Mouse (Mus musculus) stomach, embryonic 14.5 days (tissue): Measurements from ENCODE around the gene Rap1gap2. TPM values are rescaled to one million over a fixed set of nuclear protein-coding genes. Genes with fewer than 3 reads are reported as not detected.

Experiments
- ATAC-seq: fragments of 200-750 bp; cut with Nextera tagmentation; 2 replicates; pipeline ENCODE4 v1.8.0; 2017; ENCODE audit warnings: low read depth, moderate TSS enrichment; ENCODE audit not compliant: insufficient number of reproducible peaks, insufficient read depth, low FRiP score
- H3K27ac ChIP-seq: fragments of 300-500 bp; sonication (generic); 2 replicates; pipeline ENCODE4 v1.5.1; 2014; ENCODE audit warnings: mild to moderate bottlenecking, low read length, moderate library complexity, mixed read lengths
- H3K27me3 ChIP-seq: fragments of 300-500 bp; sonication (generic); 2 replicates; pipeline ENCODE4 v1.6.1; 2014; ENCODE audit warnings: low read length, control low read depth, mixed read lengths; ENCODE audit not compliant: control insufficient read depth, insufficient read depth
- H3K36me3 ChIP-seq: fragments of 300-500 bp; sonication (generic); 2 replicates; pipeline ENCODE4 v1.6.1; 2014; ENCODE audit warnings: mild to moderate bottlenecking, control low read depth, low read length, moderate library complexity, mixed read lengths; ENCODE audit not compliant: control insufficient read depth, insufficient read depth
- H3K4me1 ChIP-seq: fragments of 300-500 bp; sonication (generic); 2 replicates; pipeline ENCODE4 v1.6.1; 2014; ENCODE audit warnings: low read length, control low read depth, mixed read lengths; ENCODE audit not compliant: control insufficient read depth, insufficient read depth
- H3K4me2 ChIP-seq: fragments of 300-500 bp; sonication (generic); replicated peaks from 2 replicates; pipeline ENCODE4 v1.6.1; 2014; ENCODE audit warnings: low read depth, low read length, control low read depth
- H3K4me3 ChIP-seq: fragments of 300-500 bp; sonication (generic); 2 replicates; pipeline ENCODE4 v1.5.1; 2014; ENCODE audit warnings: low read depth, low read length, control low read depth
- H3K9ac ChIP-seq: fragments of 300-500 bp; sonication (generic); replicated peaks from 2 replicates; pipeline ENCODE4 v1.6.1; 2014; ENCODE audit warnings: low read depth, mild to moderate bottlenecking, control low read depth, low read length, moderate library complexity, mixed read lengths
- H3K9me3 ChIP-seq: fragments of 300-500 bp; sonication (generic); 2 replicates; pipeline ENCODE4 v1.6.1; 2016; ENCODE audit warnings: low read depth, low read length, control low read depth; ENCODE audit not compliant: control insufficient read depth
- WGBS: fragments of 180-500 bp; shearing (Covaris S2); extraction: QIAGEN DNeasy Blood & Tissue Kit; methylation state at CpG from one replicate; pipeline ENCODE4 v1.1.7; 2014; 5-methylcytosine and 5-hydroxymethylcytosine counted together
- polyA plus RNA-seq: library from polyadenylated mRNA; unstranded; fragments of >200 nt; fragmentation: Nextera tagmentation; extraction: Ambion mirVana; gene quantifications from 2 replicates; pipeline ENCODE4 v1.2.1, GENCODE M21; 2014

Rap1gap2 gene
- polyA plus RNA-seq, 1 experiment from 2014 or later: 5.6 TPM

GRCm38 (mm10) chr11:74631880-74632789 is 21.4 kb upstream of the Rap1gap2 start:
- Histone ChIP-seq H3K27me3 (no peaks in the 10 kb centered on the region), H3K4me3 (no peak overlapping the region), H3K9ac (no peak overlapping the region), H3K9me3 (no peaks in the 10 kb centered on the region), H3K27ac (no peak overlapping the region), H3K36me3 (no peaks in the 10 kb centered on the region), H3K4me1 (peaks cover under 1% of the 10 kb centered on the region; the same call in 1 of the 2 replicates), H3K4me2 (no peak overlapping the region)
- 62% methylated on average over 7 of the region's 7 CpGs for WGBS
- ATAC-seq: no peak

DNA sequence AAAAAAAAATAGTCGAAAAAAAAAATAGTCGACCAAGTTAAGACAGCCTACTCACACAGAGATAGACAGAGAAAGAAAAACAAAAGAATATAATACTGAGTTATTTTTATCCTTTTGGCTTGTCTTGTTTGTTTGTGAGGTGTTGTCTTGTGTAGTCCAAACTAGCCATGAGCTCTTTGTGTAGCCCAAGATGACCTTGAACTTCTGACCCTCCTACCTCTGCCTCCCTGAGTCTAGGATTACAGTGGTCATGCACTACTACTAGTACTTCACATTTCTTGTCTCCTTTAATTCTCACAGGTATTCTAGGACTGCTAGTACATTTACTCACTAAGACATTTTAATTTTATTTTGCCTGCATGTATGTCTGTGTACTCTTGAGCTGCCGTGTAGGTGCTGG is 16.8 kb upstream of the Rap1gap2 start:
- Histone ChIP-seq H3K36me3 (no peaks in the 10 kb centered on the region), H3K4me1 (no peaks in the 10 kb centered on the region), H3K4me2 (no peak overlapping the region), H3K27me3 (no peaks in the 10 kb centered on the region), H3K9me3 (no peaks in the 10 kb centered on the region), H3K4me3 (no peak overlapping the region), H3K27ac (no peak overlapping the region), H3K9ac (no peak overlapping the region)
- ATAC-seq: no peak
- WGBS: 79% methylated on average over 3 of the region's 3 CpGs

DNA sequence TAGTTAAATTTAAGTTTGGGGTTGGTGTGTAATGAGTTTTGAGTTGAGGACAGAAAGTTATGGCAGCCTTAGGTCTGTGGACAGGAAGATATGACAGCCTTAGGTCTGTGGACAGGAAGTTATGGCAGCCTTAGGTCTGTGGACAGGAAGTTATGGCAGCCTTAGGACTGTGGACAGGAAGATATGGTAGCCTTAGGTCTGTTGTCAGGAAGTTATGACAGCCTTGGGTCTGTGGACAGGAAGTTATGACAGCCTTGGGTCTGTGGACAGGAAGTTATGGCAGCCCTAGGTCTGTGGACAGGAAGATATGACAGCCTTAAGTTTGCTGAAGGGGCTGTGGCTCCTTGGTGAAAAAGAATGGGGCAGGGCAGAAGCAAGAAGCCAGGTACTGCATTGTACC is 14.6 kb upstream of the Rap1gap2 start:
- no peak overlapping the region for H3K4me2 ChIP-seq
- H3K27me3 ChIP-seq: peaks cover 3% of the 10 kb centered on the region; the same call in 1 of the 2 replicates
- H3K4me1 ChIP-seq: no peaks in the 10 kb centered on the region
- H3K9ac ChIP-seq: no peak overlapping the region
- no peaks in the 10 kb centered on the region for H3K9me3 ChIP-seq
- H3K4me3 ChIP-seq: no peak overlapping the region
- H3K36me3 ChIP-seq: no peaks in the 10 kb centered on the region
- H3K27ac ChIP-seq: no peak overlapping the region
- no peak for ATAC-seq

GRCm38 (mm10) chr11:74623693-74624092 is 13.0 kb upstream of the Rap1gap2 start:
- Histone ChIP-seq H3K27ac (no peak overlapping the region), H3K4me3 (no peak overlapping the region), H3K9ac (no peak overlapping the region), H3K9me3 (no peaks in the 10 kb centered on the region), H3K27me3 (peaks cover 10% of the 10 kb centered on the region), H3K4me2 (no peak overlapping the region), H3K36me3 (no peaks in the 10 kb centered on the region), H3K4me1 (no peaks in the 10 kb centered on the region)
- WGBS: 63% methylated on average over 6 of the region's 6 CpGs
- no peak for ATAC-seq

DNA sequence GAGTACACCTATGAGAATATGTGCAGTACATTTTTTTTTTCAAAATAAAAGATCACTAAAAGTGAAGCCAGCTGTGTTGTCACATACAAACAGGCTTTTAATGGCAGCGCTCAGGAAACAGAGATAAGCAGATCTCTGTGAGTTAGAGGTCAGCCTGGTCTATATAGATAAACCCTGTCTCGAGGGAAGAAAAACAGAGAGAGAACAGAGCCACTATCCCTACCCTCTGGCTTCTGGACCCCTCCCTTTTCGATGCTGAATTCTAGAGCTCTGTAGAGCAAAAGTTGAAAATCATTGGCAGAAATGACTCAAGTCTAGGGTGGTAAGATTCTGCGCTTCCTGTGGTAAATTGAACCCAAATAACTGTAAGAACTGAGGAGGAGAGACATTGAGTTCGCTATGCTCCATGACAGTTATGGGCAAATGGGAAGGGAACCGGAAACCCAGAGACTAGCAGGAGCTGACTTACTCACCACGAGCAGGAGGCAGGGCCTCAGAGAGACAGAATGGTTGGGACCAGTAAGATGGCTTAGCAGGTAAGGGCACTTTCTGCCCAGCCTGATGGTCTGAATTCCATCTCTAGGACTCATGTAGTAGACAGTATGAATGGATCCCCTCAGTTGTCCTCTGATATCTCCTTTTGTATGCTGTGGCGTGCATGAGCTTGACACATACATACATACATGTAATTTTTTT is 11.4 kb upstream of the Rap1gap2 start:
- Histone ChIP-seq H3K9me3 (no peaks in the 10 kb centered on the region), H3K27me3 (peaks cover 10% of the 10 kb centered on the region), H3K4me1 (no peaks in the 10 kb centered on the region), H3K36me3 (no peaks in the 10 kb centered on the region), H3K27ac (no peak overlapping the region), H3K9ac (no peak overlapping the region), H3K4me3 (no peak overlapping the region), H3K4me2 (no peak overlapping the region)
- ATAC-seq: no peak
- 69% methylated on average over 8 of the region's 8 CpGs for WGBS

- Histone ChIP-seq H3K27me3 (peaks cover 10% of the 10 kb centered on the region), H3K36me3 (no peaks in the 10 kb centered on the region), H3K9ac (no peak overlapping the region), H3K9me3 (no peaks in the 10 kb centered on the region), H3K4me2 (peak overlapping the region; percentile 49), H3K27ac (no peak overlapping the region), H3K4me1 (no peaks in the 10 kb centered on the region), H3K4me3 (peak overlapping the region; percentile 26)
- 0 out of 2 replicates have a peak, but pooled peaks have one; percentile 5 for ATAC-seq
- WGBS: 4% methylated on average over 15 of the region's 16 CpGs
These were observed 9.2 kb upstream of the Rap1gap2 start for GRCm38 (mm10) chr11:74619956-74620300.

GRCm38 (mm10) chr11:74619201-74619955 is 8.7 kb upstream of the Rap1gap2 start, which contains the start of gene Ccdc92b:
TSS of gene Ccdc92b (plus strand) at chr11:74619605.
- Histone ChIP-seq H3K4me3 (peak within 1 kb of the TSS; percentile 26), H3K4me1 (no peaks in the 10 kb centered on the region), H3K27me3 (peaks cover 10% of the 10 kb centered on the region), H3K4me2 (peak within 1 kb of the TSS; percentile 49), H3K27ac (no peak within 1 kb of the TSS), H3K36me3 (no peaks in the 10 kb centered on the region), H3K9me3 (no peaks in the 10 kb centered on the region), H3K9ac (no peak within 1 kb of the TSS; the same call in 1 of the 2 replicates)
- peak; percentile 81; the same call in 1 of the 2 replicates for ATAC-seq
- under 1% methylated on average over 52 of the region's 63 CpGs for WGBS

- no peak overlapping the region for H3K4me3 ChIP-seq
- H3K4me1 ChIP-seq: peaks cover 4% of the 10 kb centered on the region; the same call in 1 of the 2 replicates
- no peak overlapping the region for H3K27ac ChIP-seq
- peaks cover 22% of the 10 kb centered on the region for H3K27me3 ChIP-seq
- no peaks in the 10 kb centered on the region for H3K9me3 ChIP-seq
- H3K9ac ChIP-seq: no peak overlapping the region
- ATAC-seq: no peak
- no peak overlapping the region for H3K4me2 ChIP-seq
- no peaks in the 10 kb centered on the region for H3K36me3 ChIP-seq
- WGBS: 52% methylated on average over 5 of the region's 5 CpGs
These were observed 4.9 kb upstream of the Rap1gap2 start for GRCm38 (mm10) chr11:74615571-74615970.
